Mouse (Mus musculus) heart, embryonic 13.5 days (tissue): ENCODE data around the gene Lrrc9. TPM values are rescaled to one million over a fixed set of nuclear protein-coding genes. Genes with fewer than 3 reads are reported as not detected.
A peak's percentile ranks its signal among the peaks of the same experiment; 100 is the strongest.

Experiments
- ATAC-seq: fragments of 200-750 bp; cut with Nextera tagmentation; 2 replicates; pipeline ENCODE4 v1.8.0; 2017; ENCODE audit warnings: moderate TSS enrichment; ENCODE audit not compliant: insufficient number of reproducible peaks, low FRiP score, low TSS enrichment; ENCODE audit errors: extremely low read depth
- H3K27ac ChIP-seq: fragments of 300-500 bp; sonication (generic); replicated peaks from 2 replicates; pipeline ENCODE4 v1.5.1; 2015; ENCODE audit warnings: moderate library complexity, mild to moderate bottlenecking, inconsistent platforms
- H3K27me3 ChIP-seq: fragments of 300-500 bp; sonication (generic); replicated peaks from 2 replicates; pipeline ENCODE4 v1.6.1; 2015; ENCODE audit warnings: mild to moderate bottlenecking, inconsistent platforms
- H3K36me3 ChIP-seq: fragments of 300-500 bp; sonication (generic); 2 replicates; pipeline ENCODE4 v1.6.1; 2015; ENCODE audit warnings: mild to moderate bottlenecking, inconsistent platforms
- H3K4me1 ChIP-seq: fragments of 300-500 bp; sonication (generic); 2 replicates; pipeline ENCODE4 v1.6.1; 2015; ENCODE audit warnings: inconsistent platforms
- H3K4me2 ChIP-seq: fragments of 300-500 bp; sonication (generic); 2 replicates; pipeline ENCODE4 v1.6.1; 2015; ENCODE audit warnings: inconsistent platforms, mild to moderate bottlenecking, moderate library complexity
- H3K4me3 ChIP-seq: fragments of 300-500 bp; sonication (generic); 2 replicates; pipeline ENCODE4 v1.5.1; 2015; ENCODE audit warnings: moderate library complexity, mild to moderate bottlenecking, inconsistent platforms
- H3K9ac ChIP-seq: fragments of 300-500 bp; sonication (generic); 2 replicates; pipeline ENCODE4 v1.6.1; 2015; ENCODE audit warnings: inconsistent platforms, mild to moderate bottlenecking, moderate library complexity
- H3K9me3 ChIP-seq: fragments of 300-500 bp; sonication (generic); 2 replicates; pipeline ENCODE4 v1.6.1; 2016; ENCODE audit warnings: inconsistent platforms
- WGBS: fragments of 180-500 bp; shearing (Covaris S2); methylation state at CpG from one replicate; pipeline ENCODE4 v1.1.7; 2015; ENCODE audit warnings: mixed read lengths; 5-methylcytosine and 5-hydroxymethylcytosine counted together
- polyA plus RNA-seq: library from polyadenylated mRNA; unstranded; fragments of >200 nt; fragmentation: Nextera tagmentation; extraction: Ambion mirVana; gene quantifications from 2 replicates; pipeline ENCODE4 v1.2.1, GENCODE M21; 2015

Gene Lrrc9
- 0.79 and 1.0 TPM in 2 replicates for polyA plus RNA-seq

- peak; percentile 61 for ATAC-seq
- Histone ChIP-seq H3K4me1 (0 out of 2 replicates have a peak, but pooled peaks cover 7% of the 10 kb centered on the region), H3K27me3 (no peaks in the 10 kb centered on the region), H3K36me3 (no peaks in the 10 kb centered on the region), H3K4me2 (peak within 1 kb of the TSS; percentile 88), H3K9ac (peak within 1 kb of the TSS; percentile 84), H3K9me3 (no peaks in the 10 kb centered on the region), H3K27ac (0 out of 2 replicates have a peak within 1 kb of the TSS, but pooled peaks have one; percentile 1), H3K4me3 (peak within 1 kb of the TSS; percentile 56)
- WGBS = under 1% methylated on average over 31 of the region's 31 CpGs
These were observed at the start of gene Lrrc9 for GRCm38 (mm10) chr12:72441839-72442576. Gene Lrrc9, plus strand, starts transcription at chr12:72441866.

- Histone ChIP-seq H3K36me3 (no peaks in the 10 kb centered on the region), H3K27ac (no peak overlapping the region), H3K27me3 (no peaks in the 10 kb centered on the region), H3K9me3 (no peaks in the 10 kb centered on the region), H3K4me3 (no peak overlapping the region), H3K4me2 (peak overlapping the region; percentile 18; the same call in 1 of the 2 replicates), H3K4me1 (peaks cover 4% of the 10 kb centered on the region; the same call in 1 of the 2 replicates), H3K9ac (no peak overlapping the region)
- WGBS = 43% methylated on average over 13 of the region's 13 CpGs
- ATAC-seq = no peak
These were observed 48.4 kb upstream of the Lrrc9 start for GRCm38 (mm10) chr12:72393046-72393805.

GRCm38 (mm10) chr12:72405031-72405430, 36.6 kb upstream of the Lrrc9 start:
- H3K4me2 ChIP-seq = no peak overlapping the region
- no peak overlapping the region for H3K4me3 ChIP-seq
- peaks cover 34% of the 10 kb centered on the region for H3K27me3 ChIP-seq
- no peak overlapping the region for H3K9ac ChIP-seq
- H3K27ac ChIP-seq = no peak overlapping the region
- H3K9me3 ChIP-seq = no peaks in the 10 kb centered on the region
- H3K36me3 ChIP-seq = no peaks in the 10 kb centered on the region
- 47% methylated on average over 5 of the region's 5 CpGs for WGBS
- no peak for ATAC-seq
- H3K4me1 ChIP-seq = peaks cover 14% of the 10 kb centered on the region

- Histone ChIP-seq H3K27me3 (peaks cover 43% of the 10 kb centered on the region), H3K4me2 (peak overlapping the region; percentile 99), H3K9me3 (no peaks in the 10 kb centered on the region), H3K9ac (0 out of 2 replicates have a peak overlapping the region, but pooled peaks have one; percentile 78), H3K4me1 (peaks cover 14% of the 10 kb centered on the region), H3K4me3 (peak overlapping the region; percentile 78), H3K27ac (no peak overlapping the region), H3K36me3 (no peaks in the 10 kb centered on the region)
- 10% methylated on average over 11 of the region's 11 CpGs for WGBS
- no peak for ATAC-seq
These were observed 34.5 kb upstream of the Lrrc9 start for GRCm38 (mm10) chr12:72407146-72407545.

- Histone ChIP-seq H3K4me3 (peak overlapping the region; percentile 78), H3K27ac (no peak overlapping the region), H3K36me3 (no peaks in the 10 kb centered on the region), H3K4me2 (peak overlapping the region; percentile 99), H3K9me3 (no peaks in the 10 kb centered on the region), H3K4me1 (peaks cover 14% of the 10 kb centered on the region), H3K27me3 (peaks cover 43% of the 10 kb centered on the region), H3K9ac (peak overlapping the region; percentile 78)
- WGBS = under 1% methylated on average over 17 of the region's 17 CpGs
- no peak for ATAC-seq
These were observed 34.0 kb upstream of the Lrrc9 start for GRCm38 (mm10) chr12:72407721-72408110.

GRCm38 (mm10) chr12:72408111-72408891, 33.4 kb upstream of the Lrrc9 start:
- H3K4me3 ChIP-seq = peak overlapping the region; percentile 78

GRCm38 (mm10) chr12:72408954-72409353, 32.7 kb upstream of the Lrrc9 start, which contains the start of gene Rtn1:
Gene Rtn1, minus strand, starts transcription at chr12:72409054.
- H3K27ac ChIP-seq = no peak within 1 kb of the TSS
- no peaks in the 10 kb centered on the region for H3K36me3 ChIP-seq
- H3K4me3 ChIP-seq = peak within 1 kb of the TSS; percentile 78
- peaks cover 43% of the 10 kb centered on the region for H3K27me3 ChIP-seq
- ATAC-seq = no peak
- peak within 1 kb of the TSS; percentile 99 for H3K4me2 ChIP-seq
- H3K9ac ChIP-seq = peak within 1 kb of the TSS; percentile 78
- H3K9me3 ChIP-seq = no peaks in the 10 kb centered on the region
- H3K4me1 ChIP-seq = peaks cover 14% of the 10 kb centered on the region
- WGBS = 36% methylated on average over 6 of the region's 6 CpGs

More at GRCm38 (mm10) chr12:72408111-72408891, 33.4 kb upstream of the Lrrc9 start:
- no peak; the same call in 1 of the 2 replicates for ATAC-seq
- Histone ChIP-seq H3K9ac (peak overlapping the region; percentile 78), H3K27ac (no peak overlapping the region), H3K9me3 (no peaks in the 10 kb centered on the region), H3K4me2 (peak overlapping the region; percentile 99), H3K4me1 (peaks cover 14% of the 10 kb centered on the region), H3K36me3 (no peaks in the 10 kb centered on the region), H3K27me3 (peaks cover 43% of the 10 kb centered on the region)
- under 1% methylated on average over 63 of the region's 63 CpGs for WGBS

- Histone ChIP-seq H3K4me2 (no peak overlapping the region), H3K4me1 (no peaks in the 10 kb centered on the region), H3K9me3 (no peaks in the 10 kb centered on the region), H3K9ac (no peak overlapping the region), H3K27ac (no peak overlapping the region), H3K36me3 (no peaks in the 10 kb centered on the region), H3K27me3 (no peaks in the 10 kb centered on the region), H3K4me3 (no peak overlapping the region)
- 30% methylated on average over 3 of the region's 3 CpGs for WGBS
- ATAC-seq = no peak
These were observed 23.9 kb upstream of the Lrrc9 start for GRCm38 (mm10) chr12:72417762-72418161.

- no peak for ATAC-seq
- Histone ChIP-seq H3K4me3 (no peak overlapping the region), H3K27ac (no peak overlapping the region), H3K4me1 (no peaks in the 10 kb centered on the region), H3K4me2 (no peak overlapping the region), H3K27me3 (0 out of 2 replicates have a peak, but pooled peaks cover 4% of the 10 kb centered on the region), H3K9me3 (no peaks in the 10 kb centered on the region), H3K36me3 (no peaks in the 10 kb centered on the region), H3K9ac (no peak overlapping the region)
- 39% methylated on average over 4 of the region's 4 CpGs for WGBS
These were observed 19.0 kb upstream of the Lrrc9 start for GRCm38 (mm10) chr12:72422681-72423080.

GRCm38 (mm10) chr12:72427722-72428126, 13.9 kb upstream of the Lrrc9 start:
- Histone ChIP-seq H3K27me3 (0 out of 2 replicates have a peak, but pooled peaks cover 4% of the 10 kb centered on the region), H3K9me3 (no peaks in the 10 kb centered on the region), H3K4me2 (peak overlapping the region; percentile 51), H3K4me1 (0 out of 2 replicates have a peak, but pooled peaks cover 6% of the 10 kb centered on the region), H3K4me3 (peak overlapping the region; percentile 11; the same call in 1 of the 2 replicates), H3K36me3 (no peaks in the 10 kb centered on the region), H3K9ac (no peak overlapping the region), H3K27ac (no peak overlapping the region)
- whole genome bisulfite sequencing = 27% methylated on average over 11 of the region's 11 CpGs
- ATAC-seq = no peak
